Mouse (Mus musculus): ENCODE results near the gene Dcdc2a. TPM values are rescaled to one million over a fixed set of nuclear protein-coding genes. Genes with fewer than 3 reads are reported as not detected.

The Dcdc2a gene
- polyA plus RNA-seq, 1 experiment = 0.04 TPM

- DNase-seq = no peak
- H3K36me3 ChIP-seq (ENCODE audit: control insufficient read depth, insufficient read depth, low read length) = no peaks in the 10 kb centered on the region
- no peak overlapping the region for H3K27ac ChIP-seq (ENCODE audit: control insufficient read depth, insufficient read depth, low read length)
- WGBS = 85% methylated on average over 3 of the region's 3 CpGs
- peaks cover 5% of the 10 kb centered on the region; the same call in 1 of the 2 replicates for H3K4me1 ChIP-seq (replicated peaks; ENCODE audit: control insufficient read depth, insufficient read depth, low read length)
- TF ChIP-seq CTCF (IDR thresholded peaks at IDR 0.05; ENCODE audit: borderline replicate concordance, control insufficient read depth, extremely low read depth, insufficient read depth, low read length, poor library complexity) = no peak
- no peak for TF ChIP-seq POLR2A (IDR thresholded peaks at IDR 0.05; ENCODE audit: control insufficient read depth, extremely low read depth, insufficient read depth, low read length, poor library complexity)
- H3K27me3 ChIP-seq (ENCODE audit: control insufficient read depth, insufficient read depth, low read length) = no peaks in the 10 kb centered on the region
- H3K4me3 ChIP-seq (ENCODE audit: control insufficient read depth, insufficient read depth, low read length) = no peak overlapping the region
These were observed 32.7 kb upstream of the Dcdc2a start for GRCm38 (mm10) chr13:25023129-25023528.

GRCm38 (mm10) chr13:25024655-25025054, 31.1 kb upstream of the Dcdc2a start:
- peak; percentile 17 for DNase-seq
- H3K36me3 ChIP-seq (ENCODE audit: control insufficient read depth, insufficient read depth, low read length) = no peaks in the 10 kb centered on the region
- no peak overlapping the region for H3K27ac ChIP-seq (ENCODE audit: control insufficient read depth, insufficient read depth, low read length)
- H3K27me3 ChIP-seq (ENCODE audit: control insufficient read depth, insufficient read depth, low read length) = no peaks in the 10 kb centered on the region
- H3K4me3 ChIP-seq (ENCODE audit: control insufficient read depth, insufficient read depth, low read length) = no peak overlapping the region
- TF ChIP-seq CTCF (IDR thresholded peaks at IDR 0.05; ENCODE audit: borderline replicate concordance, control insufficient read depth, extremely low read depth, insufficient read depth, low read length, poor library complexity) (no peak), POLR2A (IDR thresholded peaks at IDR 0.05; ENCODE audit: control insufficient read depth, extremely low read depth, insufficient read depth, low read length, poor library complexity) (no peak)
- 36% methylated on average over 2 of the region's 2 CpGs for WGBS
- H3K4me1 ChIP-seq (replicated peaks; ENCODE audit: control insufficient read depth, insufficient read depth, low read length) = no peaks in the 10 kb centered on the region

GRCm38 (mm10) chr13:25026409-25027113, 29.2 kb upstream of the Dcdc2a start:
- H3K4me3 ChIP-seq (ENCODE audit: control insufficient read depth, insufficient read depth, low read length) = no peak overlapping the region
- no peaks in the 10 kb centered on the region for H3K27me3 ChIP-seq (ENCODE audit: control insufficient read depth, insufficient read depth, low read length)
- 95% methylated on average over 6 of the region's 6 CpGs for WGBS
- H3K4me1 ChIP-seq (replicated peaks; ENCODE audit: control insufficient read depth, insufficient read depth, low read length) = no peaks in the 10 kb centered on the region
- no peak overlapping the region for H3K27ac ChIP-seq (ENCODE audit: control insufficient read depth, insufficient read depth, low read length)
- H3K36me3 ChIP-seq (ENCODE audit: control insufficient read depth, insufficient read depth, low read length) = no peaks in the 10 kb centered on the region
- DNase-seq = no peak
- no peak for TF ChIP-seq POLR2A (IDR thresholded peaks at IDR 0.05; ENCODE audit: control insufficient read depth, extremely low read depth, insufficient read depth, low read length, poor library complexity)
- no peak for TF ChIP-seq CTCF (IDR thresholded peaks at IDR 0.05; ENCODE audit: borderline replicate concordance, control insufficient read depth, extremely low read depth, insufficient read depth, low read length, poor library complexity)

- TF ChIP-seq POLR2A (IDR thresholded peaks at IDR 0.05; ENCODE audit: control insufficient read depth, extremely low read depth, insufficient read depth, low read length, poor library complexity) (no peak), CTCF (IDR thresholded peaks at IDR 0.05; ENCODE audit: borderline replicate concordance, control insufficient read depth, extremely low read depth, insufficient read depth, low read length, poor library complexity) (no peak)
- WGBS = 87% methylated on average over 3 of the region's 3 CpGs
These were observed 28.7 kb upstream of the Dcdc2a start for GRCm38 (mm10) chr13:25027114-25027425.

GRCm38 (mm10) chr13:25039488-25039887, 16.3 kb upstream of the Dcdc2a start:
- Histone ChIP-seq H3K27ac (ENCODE audit: control insufficient read depth, insufficient read depth, low read length) (no peak overlapping the region), H3K36me3 (ENCODE audit: control insufficient read depth, insufficient read depth, low read length) (no peaks in the 10 kb centered on the region), H3K4me1 (replicated peaks; ENCODE audit: control insufficient read depth, insufficient read depth, low read length) (no peaks in the 10 kb centered on the region), H3K4me3 (ENCODE audit: control insufficient read depth, insufficient read depth, low read length) (no peak overlapping the region), H3K27me3 (ENCODE audit: control insufficient read depth, insufficient read depth, low read length) (no peaks in the 10 kb centered on the region)
- DNase-seq = no peak
- TF ChIP-seq CTCF (IDR thresholded peaks at IDR 0.05; ENCODE audit: borderline replicate concordance, control insufficient read depth, extremely low read depth, insufficient read depth, low read length, poor library complexity) = no peak
- TF ChIP-seq POLR2A (IDR thresholded peaks at IDR 0.05; ENCODE audit: control insufficient read depth, extremely low read depth, insufficient read depth, low read length, poor library complexity) = no peak
- WGBS = 78% methylated on average over 2 of the region's 2 CpGs

More at GRCm38 (mm10) chr13:25027114-25027425, 28.7 kb upstream of the Dcdc2a start:
- Histone ChIP-seq H3K27me3 (ENCODE audit: control insufficient read depth, insufficient read depth, low read length) (no peaks in the 10 kb centered on the region), H3K36me3 (ENCODE audit: control insufficient read depth, insufficient read depth, low read length) (no peaks in the 10 kb centered on the region), H3K4me1 (replicated peaks; ENCODE audit: control insufficient read depth, insufficient read depth, low read length) (no peaks in the 10 kb centered on the region), H3K4me3 (ENCODE audit: control insufficient read depth, insufficient read depth, low read length) (no peak overlapping the region), H3K27ac (ENCODE audit: control insufficient read depth, insufficient read depth, low read length) (no peak overlapping the region)
- DNase-seq = no peak

- peaks cover 17% of the 10 kb centered on the region for H3K27me3 ChIP-seq (ENCODE audit: control insufficient read depth, insufficient read depth, low read length)
- TF ChIP-seq POLR2A (IDR thresholded peaks at IDR 0.05; ENCODE audit: control insufficient read depth, extremely low read depth, insufficient read depth, low read length, poor library complexity) (no peak), CTCF (IDR thresholded peaks at IDR 0.05; ENCODE audit: borderline replicate concordance, control insufficient read depth, extremely low read depth, insufficient read depth, low read length, poor library complexity) (no peak)
- H3K36me3 ChIP-seq (ENCODE audit: control insufficient read depth, insufficient read depth, low read length) = no peaks in the 10 kb centered on the region
- WGBS = 87% methylated on average over 5 of the region's 5 CpGs
- H3K4me1 ChIP-seq (replicated peaks; ENCODE audit: control insufficient read depth, insufficient read depth, low read length) = no peaks in the 10 kb centered on the region
- no peak overlapping the region for H3K27ac ChIP-seq (ENCODE audit: control insufficient read depth, insufficient read depth, low read length)
- H3K4me3 ChIP-seq (ENCODE audit: control insufficient read depth, insufficient read depth, low read length) = no peak overlapping the region
- no peak for DNase-seq
These were observed 3.1 kb upstream of the Dcdc2a start for GRCm38 (mm10) chr13:25052671-25053070.
